Mouse (Mus musculus) layer of hippocampus, postnatal 25 days (tissue): ENCODE data around the gene Nisch. TPM values are rescaled to one million over a fixed set of nuclear protein-coding genes. Genes with fewer than 3 reads are reported as not detected.

Experiments
- DNase-seq, 2 experiments: peaks; one replicate each; pipeline ENCODE4 v3.0.0; 2022; ENCODE audit warnings: mixed read lengths in 2 of 2, low spot score in 1 of 2; ENCODE audit errors: extremely low spot score in 1 of 2
- total RNA-seq, 2 experiments: library from RNA; stranded (reverse); gene quantifications; 2 replicates each; pipeline ENCODE4 v1.2.3; 2021

Nisch gene
- total RNA-seq, 2 experiments from 2014 or later: 431 to 467 TPM

DNA sequence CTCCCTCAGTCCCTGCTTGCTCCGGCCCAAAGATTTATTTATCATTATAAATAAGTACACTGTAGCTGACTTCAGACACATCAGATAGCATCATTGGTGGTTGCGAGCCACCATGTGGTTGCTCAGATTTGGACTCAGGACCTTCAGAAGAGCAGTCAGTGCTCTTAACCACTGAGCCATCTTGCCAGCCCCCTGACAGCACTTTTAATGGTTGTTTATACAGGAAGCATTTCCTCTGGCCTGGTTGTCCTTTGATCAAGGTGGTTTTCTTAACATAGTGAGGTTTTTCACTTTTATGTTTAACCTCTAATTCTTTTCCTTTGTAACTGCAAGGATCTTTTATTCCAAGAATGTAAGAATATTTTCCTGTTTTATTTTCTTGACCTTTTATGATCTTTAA lies 22.3 kb downstream of the Nisch start:
- no peak for DNase-seq

DNA sequence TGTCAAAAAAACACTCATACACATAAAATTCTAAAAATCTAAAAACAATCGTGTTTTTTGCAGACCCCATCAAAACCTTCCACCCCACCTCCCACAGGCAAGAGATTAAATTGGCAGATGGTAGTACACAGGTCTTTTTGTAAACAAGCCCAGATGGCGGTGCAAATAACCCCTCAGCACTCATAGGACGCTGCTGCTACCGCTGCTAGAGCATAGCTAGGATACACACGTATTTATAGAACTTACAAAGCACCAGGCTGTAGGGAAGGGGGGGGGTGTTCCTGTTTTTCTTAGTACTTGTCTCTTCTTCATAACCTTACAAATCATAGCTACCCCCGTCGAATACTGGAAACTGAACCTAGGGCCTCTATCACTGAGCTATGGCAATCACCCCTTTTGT lies 23.0 kb downstream of the Nisch start:
- DNase-seq: no peak

DNA sequence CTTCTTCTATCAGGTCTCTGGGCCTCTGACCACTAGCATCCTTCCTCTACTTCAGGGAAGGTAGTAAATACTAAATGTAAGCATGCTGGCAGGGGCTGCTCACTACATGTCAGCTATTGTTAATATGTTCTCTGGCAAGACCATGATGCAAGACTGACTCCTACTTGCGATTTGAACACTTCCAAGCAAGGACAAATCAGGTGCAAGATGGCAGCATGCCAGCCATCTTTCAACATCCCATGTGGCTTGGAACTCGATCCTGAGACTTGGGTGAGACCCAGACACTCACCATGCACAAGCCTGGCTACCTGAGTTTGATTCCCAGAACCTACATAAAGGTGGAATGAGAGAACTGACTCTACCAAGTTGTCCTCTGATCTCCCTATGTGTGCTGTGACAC lies 24.8 kb downstream of the Nisch start:
- no peak for DNase-seq

DNA sequence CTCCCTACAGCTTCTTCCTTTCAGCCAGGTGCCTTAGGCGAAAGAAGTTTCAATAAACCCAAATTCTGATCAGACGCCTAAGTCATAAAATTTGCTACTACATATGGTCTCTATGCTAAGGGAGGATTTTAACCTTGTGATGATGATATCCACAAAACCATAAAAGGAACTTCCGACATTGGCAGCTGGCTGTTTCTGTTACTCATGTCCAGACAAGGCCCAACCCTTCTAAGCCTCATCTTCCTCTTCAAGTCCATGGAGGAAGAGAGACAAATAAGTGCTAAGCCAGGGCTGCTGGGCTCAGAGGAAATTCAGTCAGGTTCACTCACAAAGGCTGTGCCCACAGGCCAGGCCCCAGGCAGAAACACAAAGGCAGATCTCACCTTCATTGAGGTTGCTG lies 27.4 kb downstream of the Nisch start:
- DNase-seq: no peak

DNA sequence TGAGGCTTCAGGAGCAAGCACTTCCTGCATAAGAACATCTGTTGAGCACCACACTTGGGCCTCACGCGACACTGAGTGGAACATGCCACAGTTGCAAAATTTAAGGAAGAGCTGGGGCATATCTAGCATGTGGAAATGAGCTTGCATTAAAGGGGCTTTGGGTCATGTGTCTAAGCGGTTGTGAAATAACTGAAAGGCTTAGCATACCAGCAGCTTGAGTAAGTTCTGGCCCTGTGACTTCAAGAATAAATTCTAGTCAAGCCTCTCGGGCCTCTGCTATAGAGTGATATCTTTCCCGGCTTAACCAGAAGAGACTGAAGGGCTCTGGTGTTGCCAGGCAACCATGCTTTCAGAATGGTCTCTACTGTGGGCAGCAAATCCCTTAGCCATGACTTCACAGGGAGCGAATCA lies 28.0 kb downstream of the Nisch start:
- no peak for DNase-seq

DNA sequence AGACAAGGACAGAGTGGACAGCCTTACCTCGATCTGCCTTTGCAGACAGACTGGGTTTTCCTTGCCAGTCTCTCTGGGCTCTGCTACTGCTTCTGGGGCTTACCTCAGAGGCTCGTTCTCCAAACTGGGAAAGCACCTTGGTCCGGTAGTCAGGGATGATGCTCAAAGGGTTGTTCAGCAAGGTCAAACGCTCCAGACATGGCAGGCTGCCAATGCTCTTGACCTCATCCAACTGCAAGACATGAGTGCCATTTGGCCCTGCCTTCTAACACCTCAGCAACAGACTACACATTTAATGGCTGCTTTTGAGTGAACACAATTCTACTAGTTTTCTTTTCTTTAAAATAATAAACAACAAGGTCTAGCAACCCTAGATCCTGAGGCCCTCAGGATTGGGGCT lies 30.1 kb downstream of the Nisch start:
- no peak for DNase-seq

DNA sequence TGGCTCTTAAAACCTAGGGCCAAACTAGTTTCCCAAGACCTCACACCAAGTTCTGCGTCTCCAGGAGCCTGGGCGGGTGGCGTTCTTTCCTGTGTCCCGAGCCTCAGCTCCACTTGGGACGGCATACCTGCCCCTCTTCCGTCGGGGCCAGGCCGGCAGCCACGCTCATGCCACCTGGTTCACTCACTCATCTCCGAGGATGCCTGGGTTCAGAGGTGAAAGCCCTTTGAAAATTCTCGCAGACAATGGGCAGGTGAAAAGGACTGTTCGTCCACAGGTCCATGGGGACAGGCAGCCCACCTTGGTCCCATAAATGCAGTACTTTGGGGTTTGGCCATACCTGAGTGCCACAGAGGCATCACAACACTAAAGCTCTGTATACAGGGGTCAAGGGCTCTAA lies 32.6 kb downstream of the Nisch start:
- DNase-seq: no peak

DNA sequence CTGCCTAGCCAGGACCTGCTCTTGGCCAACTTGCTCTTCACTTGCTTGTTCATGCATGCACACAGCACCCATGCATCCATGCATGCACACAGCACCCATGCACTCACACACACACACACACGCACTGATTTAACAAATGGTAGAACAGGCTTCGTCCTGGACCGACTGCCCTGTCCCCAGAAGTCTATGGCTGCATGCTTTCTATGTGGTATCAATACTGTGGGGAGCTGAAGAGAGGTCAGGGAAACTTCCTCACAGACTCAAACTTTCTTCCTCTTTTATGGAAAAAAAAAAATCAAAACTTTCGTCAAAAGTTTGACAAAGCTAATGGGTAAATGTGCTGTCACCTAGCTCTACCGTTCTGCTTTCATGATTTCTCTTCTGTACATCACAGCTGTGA lies 33.2 kb downstream of the Nisch start:
- no peak for DNase-seq

DNA sequence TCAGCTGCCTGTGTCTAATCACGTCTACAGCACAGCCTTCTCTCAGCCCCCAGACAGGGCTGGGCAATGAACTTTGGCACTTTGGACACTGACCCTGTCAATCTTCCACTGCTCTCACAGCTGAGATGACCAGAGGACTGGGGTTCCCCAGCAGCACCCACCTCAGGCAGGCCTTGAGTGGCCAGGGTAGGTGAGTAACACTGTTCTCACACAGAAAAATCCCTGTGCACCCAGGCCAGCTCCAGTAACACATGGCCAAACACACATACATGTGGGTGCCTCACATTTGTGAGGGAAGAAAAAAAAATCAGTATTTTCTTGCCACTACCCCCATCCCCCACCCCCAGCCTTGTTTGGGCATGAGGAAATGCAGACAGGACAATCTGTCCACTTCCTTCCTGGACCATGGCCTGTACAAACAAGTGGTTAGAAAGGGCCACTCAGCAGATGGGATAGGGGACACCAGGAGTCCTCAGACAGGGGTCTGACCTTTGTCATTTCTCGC lies 33.9 kb downstream of the Nisch start:
- no peak for DNase-seq

DNA sequence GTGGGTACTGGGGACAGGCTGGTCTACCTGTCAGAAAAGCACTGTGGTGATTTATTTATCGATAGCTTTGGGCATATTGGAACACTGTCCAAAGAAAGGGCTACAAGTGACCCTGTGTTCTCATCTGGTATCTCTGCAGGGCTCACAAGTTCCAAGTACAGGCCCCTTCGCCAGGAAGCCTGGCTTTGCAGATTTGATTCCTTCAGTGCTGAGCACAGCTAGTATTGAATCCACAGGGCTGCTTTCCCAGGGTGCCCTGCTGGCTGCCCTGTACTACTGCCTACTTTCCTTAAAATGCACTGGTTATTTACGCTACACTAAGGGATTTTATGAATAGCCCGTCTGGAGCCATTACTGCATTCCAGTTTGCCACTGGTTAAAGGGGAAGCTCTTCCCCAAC lies 35.2 kb downstream of the Nisch start:
- no peak for DNase-seq

DNA sequence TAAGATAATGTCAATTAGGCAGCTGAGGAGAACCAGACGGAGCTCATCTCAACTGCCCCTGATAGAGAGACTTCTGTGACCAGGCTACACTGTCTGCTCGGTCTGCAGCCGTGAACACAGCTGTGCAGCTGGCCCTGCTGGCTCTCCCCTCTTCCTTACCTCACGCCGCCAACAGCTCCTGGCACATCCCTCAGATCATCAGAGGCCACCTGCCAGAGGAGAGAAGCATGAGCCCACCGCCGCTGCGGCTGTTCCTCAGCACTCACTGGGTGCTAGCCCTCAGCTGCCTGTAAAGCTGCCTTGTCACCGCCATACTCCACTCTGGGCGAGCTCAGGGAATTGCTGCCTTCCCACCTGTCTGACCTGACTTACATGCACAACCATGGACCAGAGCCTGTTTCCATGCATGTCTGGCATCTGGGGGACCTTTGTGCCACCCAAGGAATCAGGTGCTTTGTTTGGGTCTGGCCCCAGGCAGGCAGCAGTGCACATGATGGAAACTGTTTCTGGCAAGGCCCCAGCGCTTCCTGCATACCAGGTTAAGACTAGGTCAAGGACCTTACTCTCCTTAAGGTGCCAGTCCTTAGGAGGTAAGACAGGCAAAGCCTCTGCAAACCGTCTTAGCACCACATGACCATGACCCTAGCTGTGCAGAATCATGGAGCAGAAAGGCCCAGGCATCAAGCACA lies 36.9 kb downstream of the Nisch start:
- no peak for DNase-seq

DNA sequence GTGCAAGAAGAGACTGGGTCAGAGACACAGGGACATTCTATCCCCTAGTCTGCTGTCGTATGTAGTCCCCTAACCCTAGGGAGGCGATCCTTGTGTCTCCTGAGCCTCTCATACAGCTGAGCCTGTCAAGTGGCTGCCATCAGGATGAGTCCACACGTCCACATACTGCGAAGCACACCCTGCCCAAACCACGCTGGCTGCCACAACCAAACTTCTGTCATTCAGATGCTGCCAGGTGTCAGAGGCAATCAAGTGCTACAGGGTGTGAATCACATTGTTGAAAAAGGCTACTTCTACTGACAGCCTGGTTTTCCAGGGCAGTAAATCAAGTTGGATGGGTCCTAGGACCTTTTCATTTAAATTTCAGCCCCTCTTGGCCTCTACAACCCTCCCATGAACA lies 39.0 kb downstream of the Nisch start:
- no peak for DNase-seq

DNA sequence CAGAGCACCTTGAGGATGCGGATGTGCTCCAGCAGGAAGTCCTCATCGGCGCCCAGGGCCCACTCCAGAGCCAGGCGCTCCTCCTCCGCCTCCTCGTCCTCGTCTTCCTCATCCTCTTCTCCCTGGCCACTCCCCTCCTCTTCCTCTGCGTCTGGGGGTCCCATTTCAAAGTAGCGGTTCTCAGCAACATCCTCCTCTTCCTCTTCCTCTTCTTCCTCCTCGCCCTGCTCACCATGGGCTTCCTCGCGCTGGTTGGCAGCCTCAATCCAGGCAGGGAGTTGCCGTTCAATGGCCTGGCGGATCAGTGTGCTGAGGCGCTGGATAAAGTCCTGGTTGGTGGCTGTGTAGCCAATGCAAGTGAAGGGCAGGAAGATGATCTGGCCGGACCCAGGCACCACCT lies 39.5 kb downstream of the Nisch start:
- DNase-seq: no peak

DNA sequence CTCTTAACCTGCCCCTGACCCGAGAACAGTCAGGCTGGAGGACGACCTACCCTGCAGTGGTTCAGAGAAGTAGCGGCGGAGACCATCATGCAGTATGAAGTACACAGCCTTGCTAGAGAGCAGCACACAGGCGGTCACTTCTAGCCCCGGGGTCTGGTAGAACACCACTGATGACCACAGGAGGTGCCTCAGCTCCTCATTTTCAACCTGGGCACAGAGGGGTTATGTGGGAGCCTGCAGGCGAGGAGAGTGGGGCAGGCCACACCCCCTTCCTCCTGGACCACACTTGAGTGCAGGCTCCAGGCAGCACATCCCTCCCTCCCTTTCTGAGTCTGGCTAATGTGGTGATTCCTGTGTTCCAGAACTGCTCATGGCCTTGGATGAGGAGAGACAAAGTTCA lies 43.2 kb downstream of the Nisch start:
- DNase-seq: no peak

DNA sequence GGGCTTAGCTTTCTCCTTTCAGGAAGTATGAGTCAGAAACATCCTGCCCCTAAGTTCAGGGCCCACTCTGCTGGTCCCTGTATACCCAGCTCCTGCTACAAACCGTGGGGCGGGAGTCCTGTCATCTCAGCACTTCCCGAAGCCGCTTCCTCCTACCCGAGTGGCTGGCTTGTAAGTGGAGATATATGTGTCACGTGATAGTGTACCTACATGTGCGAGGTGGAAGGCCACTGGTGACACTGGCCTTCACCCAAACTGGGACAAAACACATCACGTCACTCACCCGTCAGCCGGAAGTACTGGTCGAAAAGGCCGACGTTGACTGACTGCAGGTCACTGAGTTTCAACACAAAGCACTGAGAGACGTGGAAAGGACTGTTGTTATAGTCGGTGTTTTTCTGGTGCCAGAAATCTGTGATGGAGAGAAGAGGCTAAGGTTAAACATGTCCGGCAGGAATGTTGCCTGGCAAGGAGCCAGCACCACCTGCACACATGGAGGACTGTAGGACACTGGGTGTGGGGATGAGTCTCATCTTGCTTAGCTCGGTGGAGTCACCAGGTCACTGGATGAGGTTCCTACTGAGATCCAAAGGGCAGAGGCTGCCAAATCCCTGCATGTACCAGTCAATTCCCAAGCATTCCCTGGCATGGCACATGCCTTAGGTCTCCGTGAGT lies 43.8 kb downstream of the Nisch start:
- no peak for DNase-seq

DNA sequence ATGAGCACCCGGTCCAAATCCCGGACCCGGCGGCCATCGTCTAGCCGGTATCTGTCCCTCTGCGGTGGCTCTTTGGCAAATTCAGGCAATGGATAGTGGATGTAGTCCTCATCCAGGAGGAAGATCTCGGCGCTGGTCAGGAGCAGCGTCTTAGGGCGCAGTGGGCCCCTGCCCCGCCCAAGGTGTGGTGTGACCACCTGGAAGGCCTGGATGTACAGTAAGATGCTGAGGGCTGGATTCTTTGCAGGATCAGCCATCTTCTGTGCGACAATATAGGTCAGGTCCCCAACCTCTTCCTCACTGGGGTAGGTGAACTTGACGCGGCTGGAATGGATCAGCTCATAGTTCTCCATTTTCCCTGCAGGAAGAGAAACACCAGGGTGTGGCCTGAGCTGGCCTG lies 44.9 kb downstream of the Nisch start:
- no peak for DNase-seq

DNA sequence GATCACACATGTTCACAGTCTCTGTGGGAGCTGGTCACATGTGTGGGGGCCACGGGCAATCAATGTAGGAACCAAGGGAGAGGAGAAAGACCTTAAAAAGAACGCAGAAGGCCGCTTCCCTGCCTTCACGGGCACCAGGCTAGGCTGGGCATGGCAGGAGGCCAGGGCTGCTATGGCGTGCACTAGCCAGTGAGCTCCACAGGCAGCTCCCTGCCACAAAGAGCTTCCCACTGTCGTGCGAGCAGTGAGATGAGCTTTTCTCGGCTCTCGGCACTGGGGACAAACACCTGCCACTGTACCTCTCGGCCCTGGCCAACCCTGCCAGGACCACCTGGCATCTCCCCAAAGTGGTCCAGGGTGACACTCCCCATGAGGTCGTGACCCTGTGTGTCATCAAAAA lies 45.4 kb downstream of the Nisch start:
- no peak for DNase-seq

DNA sequence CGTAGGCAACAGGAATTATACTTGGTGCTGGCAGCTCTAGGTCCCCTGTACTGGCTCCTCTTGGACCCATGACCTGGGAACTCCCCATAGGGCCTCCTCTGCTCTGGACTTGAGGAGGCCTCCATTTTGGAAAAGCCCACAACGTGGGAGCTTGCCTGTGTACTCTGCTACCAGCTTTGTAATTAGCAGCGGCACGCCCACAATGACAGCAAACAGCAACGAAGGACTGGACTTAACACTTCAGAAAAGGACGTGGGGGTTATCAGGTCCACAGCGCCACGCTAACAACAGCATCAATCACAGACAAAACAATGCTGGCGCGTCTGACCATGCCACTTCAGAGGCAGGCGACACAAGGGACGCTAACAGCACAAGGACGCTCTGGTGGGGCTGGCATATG lies 45.8 kb downstream of the Nisch start:
- no peak for DNase-seq

DNA sequence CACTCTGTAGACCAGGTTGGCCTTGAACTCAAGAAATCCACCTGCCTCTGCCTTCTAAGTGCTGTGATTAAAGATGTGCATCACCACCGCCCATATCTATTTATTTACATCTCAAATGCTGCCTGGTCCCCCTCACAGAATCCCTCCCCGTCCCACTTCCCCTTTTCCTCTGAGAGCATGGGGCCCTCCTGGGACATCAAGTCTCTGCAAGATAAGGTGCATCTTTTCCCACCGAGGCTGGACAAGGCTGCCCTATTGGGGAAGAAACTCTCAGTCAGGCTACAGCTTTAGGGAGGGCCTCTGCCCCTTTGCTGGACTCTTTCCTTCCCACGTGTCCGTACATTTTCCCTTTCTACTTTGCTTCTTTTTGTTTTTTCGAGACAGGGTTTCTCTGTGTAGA lies 47.2 kb downstream of the Nisch start:
- DNase-seq: no peak

DNA sequence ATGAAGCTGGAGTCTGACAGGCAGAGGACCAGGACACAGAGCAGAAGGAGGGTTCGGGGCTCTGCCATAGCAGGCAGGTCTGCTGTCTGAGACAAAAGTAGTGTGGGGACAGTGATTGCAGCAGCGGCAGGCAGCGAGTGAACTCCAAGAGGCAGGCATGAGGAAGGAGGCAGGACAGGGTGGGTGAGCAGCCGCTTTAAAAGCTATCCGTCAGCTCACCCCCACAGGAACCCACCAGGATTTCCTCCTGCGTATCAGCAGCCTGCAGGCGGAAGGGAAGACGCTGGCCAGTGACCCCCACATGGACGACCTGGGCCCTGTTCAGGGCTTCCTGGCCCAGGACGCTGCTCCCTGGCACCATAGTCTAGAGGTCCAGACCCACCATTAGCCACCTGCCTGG lies 48.3 kb downstream of the Nisch start, which contains the start of gene Stab1:
Gene Stab1 (minus strand): TSS at position 217 of the 400 bp plus-strand sequence.
- no peak for DNase-seq

DNA sequence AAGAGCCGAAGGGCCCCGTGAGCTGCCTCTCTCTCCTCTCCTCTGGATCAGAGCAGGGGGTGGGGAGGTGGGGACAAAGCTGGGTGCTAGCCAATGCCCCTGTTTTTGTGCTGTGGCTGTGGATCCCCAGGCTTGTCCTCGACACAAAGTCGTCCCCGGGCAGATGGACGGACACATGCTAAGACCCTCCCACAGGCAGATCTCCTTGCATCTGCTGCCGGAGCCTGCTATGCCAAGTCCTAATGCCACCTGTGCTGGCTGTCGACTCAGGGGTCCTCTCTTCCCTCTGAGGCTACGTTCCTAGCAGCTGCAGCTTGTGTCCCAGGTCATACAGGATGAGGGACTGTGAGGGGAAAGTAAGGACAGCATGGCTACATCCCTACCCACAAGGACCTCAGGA lies 49.9 kb downstream of the Nisch start:
- DNase-seq: no peak

DNA sequence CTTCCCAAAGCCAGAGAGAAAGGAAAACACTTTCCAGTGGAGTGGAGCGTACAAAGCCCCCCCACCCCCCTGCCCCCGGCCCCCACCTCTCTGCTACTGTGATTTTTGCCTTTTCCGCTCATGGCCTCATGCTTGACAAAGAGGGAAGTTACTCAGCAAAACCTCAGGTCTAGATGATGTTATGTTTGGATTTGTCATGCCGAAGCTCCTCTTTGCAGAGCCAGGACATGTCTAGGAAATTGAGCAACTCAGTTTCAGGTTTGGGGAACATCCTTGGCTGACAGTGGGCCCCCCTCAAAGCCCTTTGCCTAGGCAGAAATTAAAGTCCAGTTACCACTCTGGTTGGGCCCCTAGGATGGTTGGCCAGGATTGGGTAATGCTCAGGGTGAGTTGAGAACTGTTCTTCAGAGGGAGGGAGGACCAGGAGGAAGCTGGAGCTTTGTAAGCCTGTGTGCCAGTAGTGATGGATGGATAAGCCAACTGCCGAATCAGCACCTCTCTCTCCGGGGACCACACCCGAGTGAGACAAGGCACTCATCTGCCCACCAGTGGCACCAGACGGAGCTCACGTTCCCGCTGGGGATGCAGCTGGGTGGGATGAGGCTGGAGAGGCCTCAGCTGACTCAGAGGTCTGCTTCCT lies 50.6 kb downstream of the Nisch start:
- no peak for DNase-seq
